Mouse (Mus musculus): Measurements from ENCODE around the gene Fcgr1.

DNA sequence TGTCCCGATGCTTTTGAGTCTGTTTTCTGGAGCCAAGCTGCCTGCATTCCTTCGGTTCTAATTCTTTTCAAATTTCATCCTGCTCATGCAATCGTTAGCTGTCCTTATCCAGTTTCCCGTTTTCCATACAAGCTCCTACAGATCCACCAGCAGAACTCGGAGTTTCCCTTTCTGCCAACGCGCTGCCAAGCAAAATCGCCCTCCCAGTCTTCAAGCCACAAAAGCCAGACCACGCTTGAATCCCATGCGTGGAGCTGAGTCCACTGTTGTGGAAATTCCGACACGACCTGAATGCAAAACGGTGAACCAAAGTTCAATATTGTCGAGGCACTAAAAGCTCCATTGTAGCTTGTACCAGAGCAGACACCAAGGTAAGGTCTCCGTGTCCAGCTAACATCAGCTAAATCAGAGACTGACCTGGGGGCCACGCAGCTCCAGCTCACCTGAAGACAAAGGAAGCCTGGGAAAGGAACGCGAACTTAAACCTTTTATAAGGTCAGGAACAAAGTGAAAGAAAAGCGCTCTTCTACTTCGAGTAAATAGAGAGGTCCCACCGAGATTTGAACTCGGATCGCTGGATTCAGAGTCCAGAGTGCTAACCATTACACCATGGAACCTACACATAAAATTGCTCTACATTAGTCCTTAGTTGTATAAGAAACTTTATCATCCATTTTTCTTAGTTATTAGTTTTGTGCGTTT is 47.0 kb upstream of the Fcgr1 start:
- TF ChIP-seq POLR2A (IDR thresholded peaks at IDR 0.05; ENCODE audit: extremely low read depth, insufficient read depth, low read length) (no peak), CTCF (IDR thresholded peaks at IDR 0.05; ENCODE audit: low read depth, low read length) (no peak)
